Mouse (Mus musculus) kidney, postnatal 0 days (tissue): ENCODE measurements around the gene Gstt3. TPM values are rescaled to one million over a fixed set of nuclear protein-coding genes. Genes with fewer than 3 reads are reported as not detected.

Source experiments
- ATAC-seq: fragments of 200-750 bp; cut with Nextera tagmentation; replicated peaks from 2 replicates; pipeline ENCODE4 v1.8.0; 2017; ENCODE audit warnings: low read depth, moderate number of reproducible peaks, moderate TSS enrichment, moderate library complexity; ENCODE audit not compliant: low FRiP score
- DNase-seq: peaks from one replicate; pipeline ENCODE4 v3.0.0-alpha.2; 2016; ENCODE audit warnings: low spot score
- H3K27ac ChIP-seq: fragments of 300-500 bp; sonication (generic); 2 replicates; pipeline ENCODE4 v1.5.1; 2014; ENCODE audit warnings: mild to moderate bottlenecking
- H3K27me3 ChIP-seq: fragments of 300-500 bp; sonication (generic); 2 replicates; pipeline ENCODE4 v1.6.1; 2014; ENCODE audit warnings: low read length, mixed read lengths; ENCODE audit not compliant: insufficient read depth
- H3K36me3 ChIP-seq: fragments of 300-500 bp; sonication (generic); 2 replicates; pipeline ENCODE4 v1.6.1; 2014; ENCODE audit warnings: low read length, mixed read lengths; ENCODE audit not compliant: insufficient read depth
- H3K4me1 ChIP-seq: fragments of 300-500 bp; sonication (generic); replicated peaks from 2 replicates; pipeline ENCODE4 v1.6.1; 2014; ENCODE audit warnings: antibody characterized with exemption, low read length, mixed read lengths; ENCODE audit not compliant: insufficient read depth
- H3K4me2 ChIP-seq: fragments of 300-500 bp; sonication (generic); 2 replicates; pipeline ENCODE4 v1.6.1; 2014; ENCODE audit warnings: mild to moderate bottlenecking, low read length, moderate library complexity, mixed read lengths
- H3K4me3 ChIP-seq: fragments of 300-500 bp; sonication (generic); replicated peaks from 2 replicates; pipeline ENCODE4 v1.5.1; 2014; ENCODE audit warnings: low read depth, low read length
- H3K9ac ChIP-seq: fragments of 300-500 bp; sonication (generic); 2 replicates; pipeline ENCODE4 v1.6.1; 2014; ENCODE audit warnings: low read depth, low read length
- H3K9me3 ChIP-seq: fragments of 300-500 bp; sonication (generic); replicated peaks from 2 replicates; pipeline ENCODE4 v1.6.1; 2016; ENCODE audit warnings: low read length, inconsistent platforms, mixed read lengths
- CTCF ChIP-seq: IDR thresholded peaks from 2 replicates; pipeline ENCODE4 v1.5.1; 2016; ENCODE audit warnings: antibody characterized with exemption, low read depth, mild to moderate bottlenecking, moderate library complexity
- WGBS: fragments of 180-500 bp; shearing (Covaris S2); extraction: QIAGEN DNeasy Blood & Tissue Kit; methylation state at CpG from one replicate; pipeline ENCODE4 v1.1.7; 2014; 5-methylcytosine and 5-hydroxymethylcytosine counted together
- polyA plus RNA-seq: library from polyadenylated mRNA; unstranded; fragments of >200 nt; fragmentation: Nextera tagmentation; extraction: Ambion mirVana; gene quantifications from 2 replicates; pipeline ENCODE4 v1.2.1, GENCODE M21; 2015

Gstt3 gene
- polyA plus RNA-seq, 1 experiment from 2014 or later, result 78.3 TPM

- Histone ChIP-seq H3K9ac (peak overlapping the region; percentile 49), H3K4me1 (no peaks in the 10 kb centered on the region; the same call in 1 of the 2 replicates), H3K27ac (no peak overlapping the region), H3K4me2 (peak overlapping the region; percentile 93), H3K4me3 (peak overlapping the region; percentile 45), H3K9me3 (no peaks in the 10 kb centered on the region), H3K36me3 (no peaks in the 10 kb centered on the region), H3K27me3 (no peaks in the 10 kb centered on the region)
- DNase-seq (peak; percentile 50), ATAC-seq (no peak)
- no peak for TF ChIP-seq CTCF
- 2% methylated on average over 12 of the region's 12 CpGs for WGBS
These were observed 16.5 kb upstream of the Gstt3 start for GRCm38 (mm10) chr10:75797619-75798175.

- WGBS, result 45% methylated on average over 11 of the region's 11 CpGs
- H3K9ac ChIP-seq, result peak overlapping the region; percentile 49
- no peak overlapping the region for H3K27ac ChIP-seq
These were observed 15.7 kb upstream of the Gstt3 start for GRCm38 (mm10) chr10:75796731-75797516.

GRCm38 (mm10) chr10:75794880-75795279 lies 13.7 kb upstream of the Gstt3 start:
- H3K9ac ChIP-seq, result no peak overlapping the region
- TF ChIP-seq CTCF, result peak; percentile 28; the same call in 1 of the 2 replicates
- no peaks in the 10 kb centered on the region; the same call in 1 of the 2 replicates for H3K4me1 ChIP-seq
- WGBS, result 36% methylated on average over 3 of the region's 3 CpGs
- ATAC-seq (peak; percentile 76; the same call in 1 of the 2 replicates), DNase-seq (peak; percentile 74)
- no peaks in the 10 kb centered on the region for H3K36me3 ChIP-seq
- no peaks in the 10 kb centered on the region for H3K27me3 ChIP-seq
- no peak overlapping the region for H3K4me2 ChIP-seq
- peak overlapping the region; percentile 65; the same call in 1 of the 2 replicates for H3K27ac ChIP-seq
- H3K9me3 ChIP-seq, result no peaks in the 10 kb centered on the region
- no peak overlapping the region for H3K4me3 ChIP-seq

More at GRCm38 (mm10) chr10:75796731-75797516, 15.7 kb upstream of the Gstt3 start:
- Histone ChIP-seq H3K4me3 (peak overlapping the region; percentile 45), H3K4me1 (no peaks in the 10 kb centered on the region; the same call in 1 of the 2 replicates), H3K27me3 (no peaks in the 10 kb centered on the region), H3K9me3 (no peaks in the 10 kb centered on the region), H3K36me3 (no peaks in the 10 kb centered on the region), H3K4me2 (peak overlapping the region; percentile 93)
- DNase-seq (no peak), ATAC-seq (no peak)
- TF ChIP-seq CTCF, result no peak

GRCm38 (mm10) chr10:75790773-75791172 lies 9.6 kb upstream of the Gstt3 start:
- Histone ChIP-seq H3K27ac (no peak overlapping the region), H3K4me1 (no peaks in the 10 kb centered on the region; the same call in 1 of the 2 replicates), H3K9me3 (no peaks in the 10 kb centered on the region), H3K4me3 (no peak overlapping the region), H3K36me3 (no peaks in the 10 kb centered on the region), H3K27me3 (no peaks in the 10 kb centered on the region), H3K9ac (no peak overlapping the region), H3K4me2 (no peak overlapping the region)
- peak; percentile 25; the same call in 1 of the 2 replicates for TF ChIP-seq CTCF
- 11% methylated on average over 7 of the region's 7 CpGs for WGBS
- DNase-seq, result peak; percentile 17
- no peak for ATAC-seq

- Histone ChIP-seq H3K9me3 (no peaks in the 10 kb centered on the region), H3K4me3 (no peak overlapping the region), H3K4me1 (no peaks in the 10 kb centered on the region), H3K27me3 (no peaks in the 10 kb centered on the region), H3K9ac (no peak overlapping the region), H3K27ac (no peak overlapping the region), H3K4me2 (no peak overlapping the region), H3K36me3 (no peaks in the 10 kb centered on the region)
- peak; percentile 26 for DNase-seq
- ATAC-seq, result peak; percentile 78
- 68% methylated on average over 5 of the region's 5 CpGs for WGBS
- TF ChIP-seq CTCF, result no peak
These were observed 8.6 kb upstream of the Gstt3 start for GRCm38 (mm10) chr10:75789841-75790240.

- H3K9ac ChIP-seq, result no peak overlapping the region
- DNase-seq (no peak), ATAC-seq (no peak)
- H3K4me3 ChIP-seq, result no peak overlapping the region
- no peak overlapping the region for H3K4me2 ChIP-seq
- no peaks in the 10 kb centered on the region for H3K36me3 ChIP-seq
- TF ChIP-seq CTCF, result no peak
- H3K27ac ChIP-seq, result no peak overlapping the region
- no peaks in the 10 kb centered on the region for H3K9me3 ChIP-seq
- 86% methylated on average over 6 of the region's 6 CpGs for WGBS
- H3K4me1 ChIP-seq, result no peaks in the 10 kb centered on the region
- no peaks in the 10 kb centered on the region for H3K27me3 ChIP-seq
These were observed 8.0 kb upstream of the Gstt3 start for GRCm38 (mm10) chr10:75789081-75789735.
